Mouse (Mus musculus): ENCODE data around the gene Tusc2.

Gene Tusc2

DNA sequence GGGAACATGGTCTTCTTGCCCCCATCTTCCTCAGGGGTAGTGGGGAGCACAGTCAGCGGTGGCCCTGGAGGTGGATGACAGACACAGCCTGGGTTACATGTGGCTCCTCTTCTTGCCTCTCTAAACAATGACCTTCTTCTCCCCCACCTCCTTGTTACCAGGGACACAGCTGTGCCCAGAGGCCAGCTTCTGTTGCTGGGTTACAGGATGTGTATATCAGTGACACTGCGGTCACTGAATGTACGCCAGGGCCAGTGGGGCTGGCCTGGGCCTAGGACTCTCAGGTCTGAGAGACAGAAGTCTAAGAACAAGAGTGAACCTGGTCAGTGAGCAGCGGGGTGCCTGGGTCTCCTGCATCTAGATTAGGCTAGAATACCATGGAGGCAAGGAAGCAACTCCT is 52.0 kb downstream of the Tusc2 start:
- DNase-seq, result no peak
